Mouse (Mus musculus) common myeloid progenitor, adult 5-6 weeks (primary cell): ENCODE results near the gene Slc4a2. TPM values are rescaled to one million over a fixed set of nuclear protein-coding genes. Genes with fewer than 3 reads are reported as not detected.

Source experiments
- ATAC-seq: replicated peaks from 2 replicates; pipeline ENCODE4 v1.8.0; 2016; ENCODE audit warnings: low read depth, mild to moderate bottlenecking, moderate TSS enrichment, inconsistent platforms; ENCODE audit not compliant: poor library complexity, severe bottlenecking
- total RNA-seq: library from RNA; stranded (forward); fragments of 200-1000, 187-1606 nt; gene quantifications from 2 replicates; pipeline ENCODE4 v1.2.3, GENCODE M21; 2017

Slc4a2 gene
- 18.9 and 35.9 TPM in 2 replicates for total RNA-seq

DNA sequence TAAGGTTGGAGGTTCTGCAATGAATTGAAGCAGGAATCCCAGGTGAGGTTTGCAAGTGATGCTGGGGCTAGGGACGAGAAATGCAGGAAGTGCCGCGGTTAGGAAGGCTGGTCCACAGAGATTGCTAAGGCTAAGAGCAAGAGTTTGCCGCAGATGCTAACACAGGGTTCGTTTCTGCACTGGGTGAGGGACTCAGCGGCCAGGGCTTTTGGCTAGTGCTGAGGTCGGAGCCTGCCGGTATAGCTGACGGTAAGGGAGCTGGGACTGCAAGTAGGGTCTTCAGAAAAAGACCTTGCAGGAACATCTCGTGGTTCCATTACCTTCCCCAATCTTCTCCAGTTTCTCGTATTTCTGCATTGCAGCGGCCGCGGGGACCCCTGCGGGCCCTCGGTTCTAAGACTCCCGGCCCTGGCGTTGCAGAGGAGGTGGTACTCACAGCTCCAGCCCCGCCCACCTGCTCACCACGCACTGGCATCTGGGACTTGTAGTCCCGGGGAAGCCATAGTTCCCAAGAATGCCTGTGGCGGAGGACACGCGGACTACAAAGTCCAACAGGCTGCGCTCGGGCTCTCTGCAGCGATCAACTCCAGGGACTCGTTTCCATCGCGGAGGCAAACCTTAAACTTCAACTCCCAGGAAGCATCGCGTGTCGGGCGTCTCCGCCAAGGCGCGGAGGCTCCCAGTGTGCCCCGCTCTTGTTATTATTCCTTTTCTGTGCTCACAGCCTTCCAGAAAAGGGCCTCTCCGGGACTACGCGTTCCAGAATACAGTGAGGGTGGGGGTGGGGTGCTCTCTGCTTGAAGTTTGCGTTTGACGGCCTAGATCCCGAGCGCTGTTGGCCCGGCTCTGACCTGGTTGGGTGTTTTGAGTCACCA lies at the start of gene Slc4a2, which contains the start of gene Cdk5:
Gene Slc4a2 (plus strand): TSS at position 709 of the 875 bp plus-strand sequence.
Gene Cdk5 (minus strand): TSS at position 402 of the 875 bp plus-strand sequence.
- peak; percentile 90 for ATAC-seq

DNA sequence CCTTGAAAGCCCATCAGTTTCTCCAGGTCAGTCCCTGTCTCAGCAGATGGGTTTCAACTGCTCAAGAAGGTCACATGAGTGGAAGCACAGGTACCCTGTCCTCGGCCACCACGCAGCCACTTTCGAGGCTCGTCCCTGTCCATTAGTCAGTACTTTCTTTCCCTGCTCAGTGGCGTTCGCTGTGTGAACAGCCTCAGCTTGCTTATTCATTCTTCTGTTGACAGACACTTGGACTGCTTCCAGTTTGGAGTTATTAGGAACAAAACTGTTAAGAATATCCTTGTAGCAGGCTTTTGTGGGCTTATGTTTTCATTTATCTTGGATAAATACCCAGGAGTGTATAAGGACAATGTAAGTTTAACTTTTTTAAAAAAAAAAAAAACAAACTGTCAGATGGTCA lies 49.4 kb upstream of the Slc4a2 start:
- 0 out of 2 replicates have a peak, but pooled peaks have one; percentile 29 for ATAC-seq

DNA sequence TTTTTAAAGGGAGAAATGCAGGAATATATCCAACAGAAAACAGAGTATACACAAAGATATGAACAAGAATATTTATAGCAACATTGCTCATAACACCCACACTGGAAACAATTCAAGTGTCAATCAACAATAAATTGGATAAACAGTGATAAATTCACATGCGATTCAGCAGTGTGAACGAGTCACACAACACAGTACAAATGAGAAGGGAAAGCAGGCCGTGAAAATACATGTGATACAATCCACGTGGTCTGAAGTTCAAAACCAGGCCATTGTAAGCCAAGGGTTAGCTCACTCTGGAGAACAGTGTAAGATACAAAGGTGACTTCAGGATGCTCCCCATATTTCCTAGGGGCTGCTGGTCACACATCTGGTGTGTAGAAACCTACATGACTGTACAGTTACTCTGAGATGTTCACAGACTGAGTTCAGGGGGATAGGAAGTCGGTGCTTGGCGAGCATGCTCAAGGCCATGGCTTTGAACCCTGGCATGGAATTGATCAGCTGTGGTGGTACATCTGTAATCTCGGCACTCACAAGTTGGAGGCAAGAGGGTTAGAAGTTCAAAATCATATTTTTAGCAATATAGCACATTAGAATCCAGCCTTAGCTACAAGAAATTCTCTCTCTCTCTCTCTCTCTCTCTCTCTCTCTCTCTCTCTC lies 48.8 kb upstream of the Slc4a2 start:
- no peak for ATAC-seq

DNA sequence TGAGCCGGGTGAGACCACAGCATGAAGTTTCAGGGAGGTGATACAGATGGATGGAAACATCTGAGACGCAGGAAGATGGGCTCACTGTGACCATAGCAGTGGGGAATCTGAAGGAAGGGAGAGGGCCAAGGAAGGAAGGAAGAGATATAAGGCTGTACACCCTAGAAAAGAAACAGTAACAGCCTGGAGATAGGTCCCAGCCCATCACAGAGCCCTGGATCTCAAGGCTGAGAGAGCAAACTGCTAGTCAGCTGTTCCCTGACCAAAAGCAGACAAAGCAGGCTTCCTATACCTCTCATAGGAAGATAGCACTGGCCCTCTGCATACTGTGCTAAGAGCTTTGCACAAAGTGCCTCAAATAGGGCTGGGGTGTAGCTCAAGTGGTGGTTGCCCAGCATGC lies 44.9 kb upstream of the Slc4a2 start:
- no peak for ATAC-seq

DNA sequence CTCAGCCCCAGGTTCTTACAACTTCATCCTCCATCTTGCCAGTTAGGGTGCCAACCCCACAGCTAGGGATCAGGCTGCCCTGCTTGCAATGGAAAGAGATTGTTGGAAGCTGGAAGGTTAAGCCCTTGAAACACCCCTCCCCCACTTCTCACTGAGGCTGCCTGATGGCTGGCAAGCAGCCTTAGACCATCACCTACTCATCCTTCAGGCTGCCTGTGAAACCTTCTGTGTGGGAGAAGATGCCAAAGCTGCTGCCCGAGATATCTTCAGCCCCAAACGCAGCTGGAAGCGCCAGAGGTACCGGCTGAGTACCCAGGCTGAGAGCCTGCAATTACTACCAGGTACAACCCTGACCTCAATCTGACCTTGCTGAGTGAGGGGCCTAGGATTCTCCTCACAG lies 44.1 kb upstream of the Slc4a2 start:
- ATAC-seq = no peak

DNA sequence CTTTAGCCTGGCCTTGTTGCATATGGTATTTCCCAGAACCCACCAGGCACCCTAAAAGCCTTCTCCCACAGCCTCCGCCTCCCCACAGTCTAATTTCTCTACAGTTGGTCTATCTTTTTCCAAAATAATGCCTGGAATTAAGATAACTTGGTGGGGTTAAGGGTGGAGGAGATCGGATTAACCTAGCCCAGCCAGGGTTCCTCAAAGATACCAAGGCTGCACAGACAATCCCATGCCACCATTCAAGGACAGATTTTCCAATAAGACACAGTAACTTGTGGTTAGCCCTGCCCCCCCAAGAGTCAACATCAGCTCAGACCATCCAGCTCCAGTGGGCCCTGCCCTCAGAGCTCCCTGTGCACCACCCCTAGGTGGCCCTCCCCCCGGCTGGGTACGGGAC lies 43.1 kb upstream of the Slc4a2 start:
- ATAC-seq = no peak

DNA sequence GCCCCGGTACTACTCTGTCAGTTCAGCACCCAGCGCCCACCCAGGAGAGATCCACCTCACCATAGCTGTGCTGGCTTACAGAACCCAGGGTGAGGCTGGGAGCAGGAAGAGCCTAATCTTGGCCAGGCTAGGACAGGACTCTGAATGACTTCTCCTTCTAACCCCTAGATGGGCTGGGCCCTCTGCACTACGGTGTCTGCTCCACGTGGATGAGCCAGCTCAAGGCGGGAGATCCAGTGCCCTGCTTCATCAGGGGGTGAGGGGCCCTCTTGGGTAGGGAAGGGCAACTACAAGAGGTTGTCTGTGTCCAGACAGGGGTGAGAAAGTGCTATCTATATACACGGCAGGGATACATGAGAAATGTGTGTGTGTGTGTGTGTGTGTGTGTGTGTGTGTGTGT lies 42.2 kb upstream of the Slc4a2 start:
- ATAC-seq = no peak

DNA sequence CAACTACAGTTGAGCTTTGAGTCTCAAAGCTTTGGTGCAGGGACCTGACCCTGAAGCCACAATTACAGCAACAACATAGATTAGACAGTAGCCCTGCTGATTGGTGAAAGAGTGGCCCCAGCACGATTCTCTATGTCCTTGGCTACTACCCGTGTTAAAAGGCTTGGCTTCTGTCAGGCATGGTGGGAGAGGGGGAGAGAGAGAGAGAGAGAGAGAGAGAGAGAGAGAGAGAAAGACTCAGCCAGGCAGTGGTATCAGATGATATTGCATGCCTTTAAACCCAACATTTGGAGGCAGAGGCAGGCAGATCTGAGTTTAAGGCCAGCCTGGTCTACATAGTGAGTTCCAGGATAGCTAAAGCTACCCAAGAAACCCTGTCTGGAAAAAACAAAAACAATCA lies 41.6 kb upstream of the Slc4a2 start:
- no peak for ATAC-seq

DNA sequence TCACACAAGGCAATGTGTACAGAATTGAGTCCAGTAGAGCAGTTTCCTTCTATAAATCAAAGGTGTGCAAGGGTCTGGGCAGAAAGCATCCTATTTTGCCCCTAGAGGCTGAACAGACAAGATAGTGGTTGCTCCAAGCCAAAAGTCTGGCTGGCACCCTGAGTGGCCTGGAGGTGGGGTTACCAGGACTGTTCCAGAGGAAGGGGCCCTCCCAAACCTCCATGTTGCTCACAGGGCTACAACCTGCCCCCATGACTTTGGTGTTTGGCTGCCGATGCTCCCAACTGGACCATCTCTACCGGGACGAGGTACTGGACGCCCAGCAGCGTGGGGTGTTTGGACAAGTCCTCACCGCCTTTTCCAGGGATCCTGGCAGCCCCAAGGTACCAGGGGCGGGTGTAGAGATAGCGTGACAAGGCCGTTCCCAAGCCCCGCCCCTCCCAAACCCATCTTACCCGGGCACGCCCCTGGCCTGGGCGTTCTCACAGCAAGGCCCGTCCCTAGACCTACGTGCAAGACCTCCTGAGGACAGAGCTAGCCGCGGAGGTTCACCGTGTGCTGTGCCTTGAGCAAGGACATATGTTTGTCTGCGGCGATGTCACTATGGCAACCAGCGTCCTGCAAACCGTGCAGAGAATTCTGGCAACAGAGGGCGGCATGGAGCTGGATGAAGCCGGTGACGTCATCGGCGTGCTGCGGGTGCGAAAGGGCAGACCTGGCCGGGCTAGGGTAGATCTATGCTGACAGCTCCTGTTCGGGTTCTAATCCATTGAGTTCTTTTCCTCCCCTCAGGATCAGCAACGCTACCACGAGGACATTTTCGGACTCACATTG lies 40.4 kb upstream of the Slc4a2 start:
- peak; percentile 78 for ATAC-seq

DNA sequence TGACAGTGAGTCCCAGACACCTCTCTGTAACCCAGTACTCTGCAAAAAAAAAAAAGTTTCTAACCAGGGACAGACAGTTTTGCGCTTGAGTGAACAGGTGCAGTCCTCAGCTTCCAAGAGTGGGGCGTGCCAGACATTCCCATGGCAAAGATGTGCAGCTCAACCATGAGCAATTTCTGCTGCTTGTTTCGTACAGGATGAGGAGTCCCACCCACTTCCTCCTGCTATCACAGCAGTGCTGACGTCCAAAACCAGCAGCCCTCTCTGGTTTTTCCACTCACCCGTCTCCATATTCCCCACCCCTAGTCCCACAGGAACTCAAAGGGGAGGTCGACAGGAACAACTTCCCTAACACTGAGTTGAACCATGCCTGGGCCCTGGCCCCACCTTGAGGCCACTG lies 39.2 kb upstream of the Slc4a2 start:
- ATAC-seq = peak; percentile 45

DNA sequence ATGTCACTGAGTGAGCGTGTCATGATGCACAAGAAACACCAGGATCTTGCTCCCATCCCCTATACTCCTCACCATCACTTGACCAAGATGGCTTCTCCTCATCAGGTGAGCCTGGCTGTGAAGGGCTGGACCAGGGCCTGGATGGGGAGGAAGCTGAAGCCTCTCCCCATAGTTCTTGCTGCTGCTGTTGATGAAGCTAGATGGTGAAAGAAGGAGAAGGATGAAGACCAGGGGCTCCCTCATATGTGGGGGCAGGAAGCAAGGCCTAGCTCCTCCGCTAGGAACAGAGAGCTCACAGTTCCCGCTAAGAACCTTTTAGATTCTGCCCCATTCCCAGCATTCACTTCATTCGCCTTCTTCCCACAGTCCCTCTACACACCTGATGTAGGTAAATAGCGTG lies 38.3 kb upstream of the Slc4a2 start:
- no peak for ATAC-seq

DNA sequence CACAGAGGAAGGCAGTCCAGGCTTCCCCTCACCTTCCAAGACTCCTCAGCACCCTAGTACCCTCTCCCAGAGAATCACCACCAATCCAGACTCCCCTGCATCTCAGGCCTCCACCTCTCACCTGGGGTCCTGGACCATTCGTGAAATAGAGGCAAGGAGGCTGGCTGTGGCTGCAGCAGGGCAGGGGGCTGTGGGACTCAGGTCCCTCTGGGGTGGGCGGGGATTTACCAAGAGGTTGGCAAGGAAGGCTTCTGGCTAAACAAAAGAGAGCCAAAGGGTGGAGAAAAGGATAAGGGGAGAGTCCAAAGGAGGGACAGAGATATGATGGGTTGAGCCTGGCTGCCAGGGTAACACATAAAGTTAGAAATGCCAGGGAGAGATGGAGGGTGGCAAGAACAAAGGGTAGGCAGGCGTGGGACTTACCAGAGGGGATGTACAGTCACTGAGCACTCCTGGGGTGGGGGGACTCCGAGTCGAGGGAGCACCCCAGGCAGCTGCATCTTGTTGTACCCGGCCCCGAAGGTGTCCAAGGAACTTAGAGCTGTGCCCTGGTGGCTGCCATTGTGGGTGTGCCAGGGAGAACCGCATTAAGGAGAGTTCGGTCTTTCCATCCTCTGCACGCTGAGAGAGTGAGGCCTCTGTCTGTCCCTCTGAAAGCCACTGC lies 37.6 kb upstream of the Slc4a2 start:
- ATAC-seq = no peak

DNA sequence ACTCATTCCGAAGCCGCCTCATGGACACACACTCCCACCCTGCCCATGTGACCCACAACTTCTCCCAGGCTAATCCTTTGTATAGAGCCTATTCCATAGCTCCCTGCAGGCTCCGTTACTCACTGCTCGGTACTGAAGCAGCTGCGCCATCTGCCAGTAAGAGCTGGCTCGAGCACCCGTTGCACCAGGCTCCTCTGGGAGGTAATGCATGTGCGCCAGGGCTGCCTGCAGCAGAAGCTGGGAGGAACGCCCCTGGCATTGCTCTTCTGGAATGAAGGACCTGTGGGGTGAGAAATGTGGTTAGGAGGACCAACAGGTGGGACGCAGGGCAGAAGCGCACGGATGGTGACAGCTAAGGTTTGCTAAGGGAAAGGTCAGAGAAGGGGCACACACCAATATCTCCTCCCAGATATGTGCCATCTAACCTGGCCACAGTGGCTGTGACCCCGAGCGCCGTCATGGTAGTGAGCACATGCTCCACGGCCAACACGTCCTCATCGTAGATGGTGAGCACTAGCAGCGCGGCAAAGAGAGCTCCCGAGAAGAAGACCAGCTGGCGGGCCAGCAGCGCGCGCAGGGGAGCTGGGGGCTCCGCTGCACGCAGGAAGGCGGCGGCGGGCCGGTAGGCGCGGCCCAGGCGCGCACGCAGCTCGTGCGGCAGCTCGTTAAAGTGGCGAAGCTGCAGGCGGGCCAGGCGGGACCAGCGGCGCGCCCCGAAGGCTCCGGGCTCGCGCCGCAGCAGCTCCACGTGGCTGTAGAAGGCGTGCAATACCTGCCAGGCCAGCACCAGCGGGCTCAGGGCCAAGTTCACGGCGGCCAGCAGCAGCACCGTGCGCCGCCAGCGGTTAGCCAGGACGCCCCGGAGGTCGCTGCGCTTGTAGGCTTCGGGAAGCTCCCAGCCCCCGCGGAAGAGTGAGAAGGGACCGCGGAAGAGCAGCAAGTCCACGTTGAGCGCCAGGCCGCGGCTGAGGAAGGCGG lies 36.1 kb upstream of the Slc4a2 start:
- no peak for ATAC-seq

DNA sequence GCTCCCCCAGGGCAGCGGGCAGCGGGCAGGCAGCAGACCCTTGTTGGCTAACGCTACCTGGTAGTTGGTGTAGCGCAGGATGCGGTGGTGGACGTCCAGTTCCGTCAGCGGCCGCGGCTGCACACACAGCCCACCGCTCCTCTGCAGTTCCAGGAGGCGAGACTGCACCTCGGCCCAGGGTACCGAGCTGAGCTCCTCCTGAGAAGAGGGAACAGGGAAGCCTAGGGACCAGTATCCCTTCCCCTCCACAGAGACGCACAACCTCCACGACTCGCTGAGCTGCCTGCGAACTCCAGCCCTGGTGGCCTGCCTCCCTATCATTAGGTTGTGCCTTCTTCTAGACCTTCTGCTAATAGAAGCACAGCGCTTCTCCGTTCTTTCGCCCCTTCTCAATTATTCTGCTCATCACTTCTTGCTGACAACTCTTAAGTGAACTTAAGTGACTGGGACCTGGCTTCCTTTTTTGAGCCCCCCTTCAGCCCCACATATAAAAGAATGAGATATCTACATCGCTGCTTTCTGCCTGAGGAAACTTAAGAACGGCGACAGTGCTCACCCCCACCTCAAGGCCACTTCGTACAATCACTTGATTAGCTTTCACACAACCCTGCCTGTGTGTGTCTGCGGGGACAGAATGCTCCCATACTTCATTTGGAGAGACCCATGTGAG lies 35.3 kb upstream of the Slc4a2 start:
- ATAC-seq = no peak

DNA sequence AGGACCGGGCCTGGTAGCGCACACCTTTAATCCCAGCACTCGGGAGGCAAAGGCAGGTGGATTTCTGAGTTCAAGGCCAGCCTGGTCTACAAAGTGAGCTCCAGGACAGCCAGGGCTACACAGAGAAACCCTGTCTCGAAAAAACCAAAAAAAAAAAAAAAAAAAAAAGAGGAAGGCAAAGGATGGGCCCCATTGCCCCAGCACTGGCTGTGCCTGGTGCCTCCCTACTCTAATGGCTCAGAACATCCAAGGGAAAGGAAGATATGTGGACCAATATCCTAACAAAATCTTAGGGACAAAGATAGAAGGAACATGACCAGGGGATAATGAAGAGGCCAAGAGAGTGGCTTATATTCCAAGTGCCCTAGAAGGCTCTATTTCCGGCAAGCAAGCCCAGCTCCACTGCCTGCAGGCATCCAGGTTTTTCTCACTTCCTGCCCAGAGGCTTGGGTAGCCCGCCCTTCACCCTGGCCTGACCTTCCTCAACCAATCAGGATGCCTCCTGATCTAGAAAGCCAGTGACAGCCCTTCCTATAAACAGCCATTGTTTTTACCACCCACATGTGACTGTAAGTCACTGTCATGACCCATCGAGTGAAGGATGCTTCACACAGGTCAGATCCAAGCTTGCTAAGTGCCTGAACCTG lies 34.5 kb upstream of the Slc4a2 start:
- peak; percentile 36 for ATAC-seq

DNA sequence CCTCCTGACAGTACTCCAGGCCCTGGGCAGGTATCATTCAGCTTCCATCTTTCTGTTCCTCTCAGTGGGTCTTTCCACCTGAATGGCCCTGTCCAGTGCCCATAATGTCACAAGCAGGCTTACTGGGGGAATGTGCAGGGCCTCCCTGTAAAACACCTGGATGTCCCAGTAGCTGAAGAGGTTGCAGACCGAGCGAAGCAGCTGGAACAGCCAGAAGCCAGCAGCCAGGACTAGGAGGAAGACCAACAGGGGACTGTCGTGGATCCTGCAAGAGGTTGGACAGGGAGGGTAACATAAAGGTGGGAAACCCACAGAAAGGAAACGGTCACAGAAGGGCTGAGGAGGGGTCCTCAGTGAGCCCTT lies 34.0 kb upstream of the Slc4a2 start:
- no peak for ATAC-seq

DNA sequence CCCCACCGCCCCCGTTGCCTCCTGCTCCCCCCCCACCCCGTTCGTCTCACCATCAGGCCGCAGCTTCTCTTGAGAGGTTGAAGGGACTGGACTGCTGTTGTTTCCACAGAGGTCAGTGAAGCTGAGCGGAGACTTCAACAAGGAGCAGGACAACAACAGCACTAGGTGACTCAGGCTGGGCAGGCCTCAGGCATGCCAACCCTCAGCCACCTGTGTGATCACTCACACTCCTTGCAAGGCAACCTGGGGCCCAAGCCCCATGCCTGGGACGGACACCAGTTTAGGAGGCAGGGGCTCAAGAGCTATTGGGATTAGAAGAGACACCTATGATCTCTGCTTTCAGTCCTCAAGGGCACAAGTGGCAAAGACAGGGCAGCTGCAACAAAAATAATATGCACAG lies 31.8 kb upstream of the Slc4a2 start, which contains the start of gene Atg9b:
Gene Atg9b (minus strand): TSS at position 280 of the 400 bp plus-strand sequence.
- no peak for ATAC-seq

DNA sequence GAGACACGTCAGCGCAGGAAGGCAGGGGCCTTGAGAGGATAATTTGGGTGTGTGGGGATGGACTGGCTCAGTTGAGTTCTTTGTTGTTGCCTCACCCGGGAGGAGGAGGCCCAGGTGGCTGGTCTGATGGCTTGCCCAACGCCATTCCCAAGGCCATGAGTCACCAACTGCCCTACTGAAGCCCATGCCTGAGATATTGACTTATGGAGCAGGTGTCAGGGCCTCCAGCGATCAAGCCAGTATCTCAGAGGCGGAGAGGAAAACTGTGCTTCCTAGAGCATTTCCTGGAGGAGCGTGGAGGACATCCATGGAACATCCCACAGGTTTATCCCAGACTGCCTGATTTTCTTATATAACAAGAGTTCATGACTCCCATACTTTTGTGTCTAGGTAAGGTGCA lies 30.9 kb upstream of the Slc4a2 start:
- ATAC-seq = no peak
